Mouse (Mus musculus) E14TG2a.4 (cell line): ENCODE results near the gene Ethe1.

ENCODE experiments used
- CTCF ChIP-seq: conservative IDR thresholded peaks from 2 replicates; pipeline ENCODE4 v1.5.1; 2014; ENCODE audit warnings: low read length
- NANOG ChIP-seq: IDR thresholded peaks from 2 replicates; pipeline ENCODE4 v1.6.1; 2014; ENCODE audit warnings: borderline replicate concordance, low read length, mixed read lengths
- POU5F1 ChIP-seq: IDR thresholded peaks from 2 replicates; pipeline ENCODE4 v1.6.1; 2014; ENCODE audit warnings: low read length, borderline replicate concordance

DNA sequence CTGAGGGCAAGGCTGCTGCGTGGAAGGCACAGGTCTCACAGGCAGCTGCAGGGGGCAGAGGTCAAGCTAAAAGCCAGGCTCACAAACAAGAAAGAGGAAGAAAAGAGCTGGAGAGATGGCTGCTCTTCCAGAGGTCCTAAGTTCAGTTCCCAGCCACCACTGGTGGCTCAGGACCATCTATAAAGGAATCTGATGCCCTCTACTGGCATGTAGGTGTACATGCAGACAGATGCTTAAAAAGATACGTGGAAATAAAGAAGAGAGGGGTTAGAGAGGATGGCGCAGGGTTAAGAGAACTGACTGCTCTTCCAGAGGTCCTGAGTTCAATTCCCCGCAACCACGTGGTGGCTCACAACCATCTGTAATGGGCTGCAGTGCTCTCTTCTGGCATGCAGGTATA lies 14.9 kb upstream of the Ethe1 start:
- TF ChIP-seq CTCF = peak; percentile 67
- TF ChIP-seq POU5F1 = no peak
- no peak for TF ChIP-seq NANOG
